Comparison of ENCODE assay signal across 23 mouse cellular contexts in genomic region chr9:78578824-78579223, GRCm38 (mm10). TPM values are rescaled to one million over a fixed set of nuclear protein-coding genes. Genes with fewer than 3 reads are reported as not detected.
DNase-seq lines count a peak whose midpoint lies in the region; ATAC-seq and TF ChIP-seq lines count a peak whose summit lies in the region.
"Had no signal": no experiment of that assay in that cellular context is flagged by ENCODE, and none has a peak within 500 bp of the region (broad histone marks: within the 10 kb centered on the region; RNA-seq: fewer than 3 reads in every experiment).

No protein-coding gene starts in this region.

- no peak overlapping the region for H3K4me2 ChIP-seq in intestine, postnatal 0 days (replicated peaks; ENCODE audit: low read depth)
- H3K4me2 ChIP-seq: embryonic facial prominence, embryonic 12.5 days; forebrain, embryonic 15.5 days; heart, embryonic 15.5 days; hindbrain, embryonic 15.5 days had no signal

- H3K27ac ChIP-seq in MEL (ENCODE audit: control insufficient read depth, low read depth, low read length), result peak overlapping the region; percentile 49; the same call in 1 of the 2 replicates
- no peak overlapping the region for H3K27ac ChIP-seq in intestine, postnatal 0 days (ENCODE audit: low read depth, low read length)
- H3K27ac ChIP-seq: embryonic facial prominence, embryonic 12.5 days; forebrain, embryonic 15.5 days; heart, embryonic 10.5 days; heart, embryonic 15.5 days; hindbrain, embryonic 15.5 days had no signal

- H3K79me2 ChIP-seq in MEL (ENCODE audit: control insufficient read depth, insufficient read depth, low read length, poor library complexity), result no peaks in the 10 kb centered on the region

- TF ChIP-seq RAD21 in MEL (IDR thresholded peaks at IDR 0.05; ENCODE audit: low read depth, low read length), result no peak

- TF ChIP-seq POLR2A in MEL (IDR thresholded peaks at IDR 0.05; ENCODE audit: control insufficient read depth in 1 of 2, insufficient read depth in 1 of 2, low read depth in 1 of 2, low read length in 2 of 2, poor library complexity in 1 of 2), result no peak

- peaks cover 6 to 7% of the 10 kb centered on the region in 2 experiments; a peak in 3 of 4 replicates for H3K4me1 ChIP-seq in MEL (ENCODE audit: control insufficient read depth in 1 of 2, insufficient read depth in 2 of 2, low read length in 2 of 2)
- H3K4me1 ChIP-seq in intestine, postnatal 0 days (replicated peaks; ENCODE audit: control insufficient read depth, insufficient read depth, low read length), result no peaks in the 10 kb centered on the region; the same call in 1 of the 2 replicates
- H3K4me1 ChIP-seq: embryonic facial prominence, embryonic 12.5 days; forebrain, embryonic 15.5 days; hindbrain, embryonic 15.5 days had no signal

- peaks cover 0 to 12% of the 10 kb centered on the region in 2 experiments; a peak in 3 of 4 replicates for H3K36me3 ChIP-seq in MEL (ENCODE audit: control insufficient read depth in 1 of 2, insufficient read depth in 2 of 2, low read length in 2 of 2)
- H3K36me3 ChIP-seq in intestine, postnatal 0 days (ENCODE audit: control insufficient read depth, insufficient read depth), result peaks cover 39% of the 10 kb centered on the region

- DNase-seq in 416B (ENCODE audit: low read depth), result peak; percentile 88
- peak; percentile 92 for DNase-seq in MEL (ENCODE audit: low read depth, low spot score)
- DNase-seq in cerebellum, postnatal 36 days, result no peak
- no peak for DNase-seq in kidney, postnatal 25 days
- DNase-seq in gastrocnemius, postnatal 10 days, result no peak
- DNase-seq in lung, adult 18-20 months, result no peak
- DNase-seq: adrenal gland, postnatal 14 days; cerebellum, adult 18-20 months; cerebellum, postnatal 10 days; gastrocnemius, postnatal 25 days; heart, adult 18-20 months; heart, postnatal 14 days; kidney, adult 2 months had no signal

- no peaks in the 10 kb centered on the region for H3K9me3 ChIP-seq in MEL (replicated peaks; ENCODE audit: insufficient read depth, low read length)
- no peaks in the 10 kb centered on the region for H3K9me3 ChIP-seq in intestine, postnatal 0 days (ENCODE audit: control insufficient read depth)
- H3K9me3 ChIP-seq: embryonic facial prominence, embryonic 12.5 days; forebrain, embryonic 15.5 days; heart, embryonic 10.5 days; heart, embryonic 15.5 days; hindbrain, embryonic 15.5 days had no signal

- WGBS in intestine, postnatal 0 days, result 46% methylated on average over 7 of the region's 7 CpGs

- peak; percentile 98 for ATAC-seq in granulocyte monocyte progenitor cell, adult 5-6 weeks (replicated peaks; ENCODE audit: poor library complexity, severe bottlenecking)
- peak; percentile 30; the same call in 1 of the 2 replicates for ATAC-seq in intestine, postnatal 0 days
- ATAC-seq: activated CD4-positive, CD25-positive, alpha-beta regulatory T cell, adult 4 months; forebrain, embryonic 15.5 days; inflammation-experienced regulatory T-cells, adult 6 months had no signal

- H3K27me3 ChIP-seq in MEL (ENCODE audit: control insufficient read depth in 1 of 2, insufficient read depth in 2 of 2, low read length in 2 of 2), result no peaks in the 10 kb centered on the region
- no peaks in the 10 kb centered on the region for H3K27me3 ChIP-seq in intestine, postnatal 0 days (replicated peaks; ENCODE audit: control insufficient read depth, insufficient read depth, low read length)
- H3K27me3 ChIP-seq: embryonic facial prominence, embryonic 12.5 days; forebrain, embryonic 15.5 days; heart, embryonic 15.5 days; hindbrain, embryonic 15.5 days; Patski had no signal

- H3K9ac ChIP-seq in MEL (ENCODE audit: control insufficient read depth, low read depth, low read length, poor library complexity, severe bottlenecking), result no peak overlapping the region
- H3K9ac ChIP-seq in intestine, postnatal 0 days (ENCODE audit: low read depth, low read length), result no peak overlapping the region
- H3K9ac ChIP-seq: embryonic facial prominence, embryonic 12.5 days; forebrain, embryonic 15.5 days; heart, embryonic 15.5 days; hindbrain, embryonic 15.5 days had no signal

- TF ChIP-seq CTCF in MEL (IDR thresholded peaks at IDR 0.05 in 2 of 3, conservative IDR thresholded peaks at IDR 0.05 in 1 of 3; ENCODE audit: control insufficient read depth in 1 of 3, insufficient read depth in 1 of 3, low read depth in 2 of 3, low read length in 3 of 3, poor library complexity in 1 of 3, severe bottlenecking in 1 of 3), result no peak
- TF ChIP-seq CTCF in intestine, postnatal 0 days (IDR thresholded peaks at IDR 0.05; ENCODE audit: low read depth), result no peak

- H3K4me3 ChIP-seq in MEL (ENCODE audit: control insufficient read depth in 1 of 2, insufficient read depth in 1 of 2, low read depth in 2 of 2, low read length in 2 of 2), result no peak overlapping the region
- H3K4me3 ChIP-seq in intestine, postnatal 0 days (ENCODE audit: low read depth, low read length), result no peak overlapping the region
- H3K4me3 ChIP-seq: embryonic facial prominence, embryonic 12.5 days; forebrain, embryonic 15.5 days; heart, embryonic 10.5 days; heart, embryonic 15.5 days; hindbrain, embryonic 15.5 days had no signal

- peak; percentile 74 to 81 for TF ChIP-seq EP300 in MEL (IDR thresholded peaks at IDR 0.05; ENCODE audit: low read depth in 1 of 2, low read length in 2 of 2)

TF ChIP-seq in MEL, 35 proteins besides CTCF, POLR2A, EP300 and RAD21:
- no peak for TF ChIP-seq GABPA (IDR thresholded peaks at IDR 0.05; ENCODE audit: low read depth, low read length)
- TF ChIP-seq MYC (IDR thresholded peaks at IDR 0.05; ENCODE audit: low read depth, low read length), result peak; percentile 80
- TF ChIP-seq RCOR1 (IDR thresholded peaks at IDR 0.05; ENCODE audit: low read depth, low read length), result peak; percentile 83
- TF ChIP-seq SIN3A (IDR thresholded peaks at IDR 0.05; ENCODE audit: low read length), result peak; percentile 81
- 0 out of 2 replicates have a peak, but pooled peaks have one; percentile 22 for TF ChIP-seq MYB (IDR thresholded peaks at IDR 0.05; ENCODE audit: low read depth, low read length)
- no peak for TF ChIP-seq KAT2A (conservative IDR thresholded peaks at IDR 0.05; ENCODE audit: low read depth, low read length)
- no peak for TF ChIP-seq MAFK (IDR thresholded peaks at IDR 0.05; ENCODE audit: borderline replicate concordance, low read depth, low read length)
- TF ChIP-seq USF1 (IDR thresholded peaks at IDR 0.05; ENCODE audit: low read depth, low read length), result peak; percentile 61
- TF ChIP-seq SMC3 (IDR thresholded peaks at IDR 0.05; ENCODE audit: low read depth, low read length), result no peak
- 0 out of 2 replicates have a peak, but pooled peaks have one; percentile 33 for TF ChIP-seq TBP (IDR thresholded peaks at IDR 0.05; ENCODE audit: low read depth, low read length)
- no peak for TF ChIP-seq POLR2AphosphoS5 (IDR thresholded peaks at IDR 0.05; ENCODE audit: borderline replicate concordance, low read depth, low read length)
- no peak for TF ChIP-seq MAZ (IDR thresholded peaks at IDR 0.05; ENCODE audit: low read depth, low read length)
- peak; percentile 66 for TF ChIP-seq MAX (IDR thresholded peaks at IDR 0.05; ENCODE audit: low read length)
- TF ChIP-seq TCF12 (IDR thresholded peaks at IDR 0.05; ENCODE audit: low read depth, low read length), result peak; percentile 48
- 0 out of 2 replicates have a peak, but pooled peaks have one; percentile 21 for TF ChIP-seq TAL1 (IDR thresholded peaks at IDR 0.05; ENCODE audit: low read length)
- peak; percentile 91 for TF ChIP-seq ZNF384 (IDR thresholded peaks at IDR 0.05; ENCODE audit: low read depth, low read length)
- 0 out of 2 replicates have a peak, but pooled peaks have one; percentile 27 for TF ChIP-seq HCFC1 (IDR thresholded peaks at IDR 0.05; ENCODE audit: low read depth, low read length)
- peak; percentile 72; the same call in 1 of the 2 replicates for TF ChIP-seq ETS1 (IDR thresholded peaks at IDR 0.05; ENCODE audit: low read depth, low read length)
- peak; percentile 76 for TF ChIP-seq BHLHE40 (IDR thresholded peaks at IDR 0.05; ENCODE audit: borderline replicate concordance, low read depth, low read length)
- peak; percentile 81 for TF ChIP-seq GATA1 (IDR thresholded peaks at IDR 0.05; ENCODE audit: low read depth, low read length)
- TF ChIP-seq NRF1 (IDR thresholded peaks at IDR 0.05; ENCODE audit: insufficient read depth, low read depth, low read length, poor library complexity, severe bottlenecking), result no peak
- peak; percentile 81 for TF ChIP-seq MXI1 (IDR thresholded peaks at IDR 0.05; ENCODE audit: low read depth, low read length)

RNA-seq across cellular contexts. Expression of gene Slc17a5, which starts 9.0 kb away (rescaled TPM):
- 3.1 and 3.5 TPM in 2 replicates for total RNA-seq in MEL (2012; rRNA removed)
- polyA plus RNA-seq in MEL (2012; ENCODE audit: insufficient read depth in 1 of 2, insufficient read length in 2 of 2, low read depth in 1 of 2, low replicate concordance in 2 of 2, missing spikeins in 1 of 2), result 1 to 10 TPM in 1 of 2 experiments, not detected in 1; 4.1 TPM
- total RNA-seq in granulocyte monocyte progenitor cell, adult 5-6 weeks (2014; fragmentation: Nextera tagmentation), result 5.5 and 11.3 TPM in 2 replicates
- 8.9 and 11.5 TPM in 2 replicates for total RNA-seq in granulocyte monocyte progenitor cell, adult 5-6 weeks (2017)
- polyA plus RNA-seq in intestine, postnatal 0 days (2015; fragmentation: Nextera tagmentation; extraction: Ambion mirVana), result 250 and 313 TPM in 2 replicates
- total RNA-seq in gastrocnemius, postnatal 10 days (2021), result 1 to 10 TPM; 4.1 to 5.7 TPM

RNA-seq across cellular contexts. Expression of gene Cd109, which starts 36.5 kb away (rescaled TPM):
- not detected in 2 replicates for total RNA-seq in MEL (2012; rRNA removed)
- not detected for polyA plus RNA-seq in MEL (2012; ENCODE audit: insufficient read depth in 1 of 2, insufficient read length in 2 of 2, low read depth in 1 of 2, low replicate concordance in 2 of 2, missing spikeins in 1 of 2)
- not detected in 2 replicates for total RNA-seq in granulocyte monocyte progenitor cell, adult 5-6 weeks (2014; fragmentation: Nextera tagmentation)
- total RNA-seq in granulocyte monocyte progenitor cell, adult 5-6 weeks (2017), result not detected in 2 replicates
- polyA plus RNA-seq in intestine, postnatal 0 days (2015; fragmentation: Nextera tagmentation; extraction: Ambion mirVana), result 1.8 and 2.1 TPM in 2 replicates
- 10 to 100 TPM in 1 of 2 experiments, 1 to 10 TPM in 1; 8.6 to 14.8 TPM for total RNA-seq in gastrocnemius, postnatal 10 days (2021)

Comparison
In these comparisons a context has a peak if more than half of its experiments do, and no peak if none do; other contexts are left out.
1. DNase-seq: peak in 416B (single experiment) and MEL (single experiment); none in cerebellum, postnatal 36 days (0 of 2), kidney, postnatal 25 days (0 of 2), gastrocnemius, postnatal 10 days (single experiment) and lung, adult 18-20 months (0 of 2).